Mouse (Mus musculus): ENCODE results near the gene Rapsn. TPM values are rescaled to one million over a fixed set of nuclear protein-coding genes. Genes with fewer than 3 reads are reported as not detected.

The Rapsn gene
- polyA plus RNA-seq, 1 experiment from 2014 or later: 0.83 TPM

GRCm38 (mm10) chr2:91070076-91070800 is 34.8 kb downstream of the Rapsn start, which contains the start of gene Slc39a13:
TSS of gene Slc39a13 (minus strand) at chr2:91070417.
- H3K4me1 ChIP-seq (replicated peaks): peaks cover 32% of the 10 kb centered on the region
- H3K4me3 ChIP-seq: peak within 1 kb of the TSS; percentile 65
- WGBS: under 1% methylated on average over 67 of the region's 69 CpGs
- H3K4me2 ChIP-seq: peak within 1 kb of the TSS; percentile 91
- H3K27ac ChIP-seq (replicated peaks): peak within 1 kb of the TSS; percentile 84
- H3K9ac ChIP-seq: peak within 1 kb of the TSS; percentile 72
- ATAC-seq (ENCODE audit: low FRiP score, low read depth): peak; percentile 96
- H3K36me3 ChIP-seq: peaks cover 2% of the 10 kb centered on the region; the same call in 1 of the 2 replicates
- H3K9me3 ChIP-seq: no peaks in the 10 kb centered on the region
- H3K27me3 ChIP-seq: no peaks in the 10 kb centered on the region

DNA sequence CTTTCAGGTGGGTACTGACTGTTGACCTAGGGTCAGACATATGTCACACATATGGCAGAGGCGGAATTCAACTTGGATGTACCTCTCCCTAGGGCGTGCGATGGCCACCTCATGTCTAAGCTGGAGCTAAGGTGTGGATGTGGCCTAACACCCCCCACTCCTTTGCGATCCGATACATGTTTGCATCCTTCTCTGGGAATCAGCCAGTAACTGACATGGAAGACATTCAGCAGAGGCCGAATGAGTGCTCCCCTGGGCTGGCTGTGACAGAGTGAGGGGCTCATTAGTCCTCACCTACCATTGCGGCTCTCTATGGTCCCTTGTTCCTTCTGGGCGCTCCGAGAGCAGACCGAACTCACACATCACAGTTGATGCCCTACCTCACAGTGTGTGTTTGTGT is 35.6 kb downstream of the Rapsn start:
- H3K4me1 ChIP-seq (replicated peaks): peaks cover 26% of the 10 kb centered on the region
- H3K4me3 ChIP-seq: peak overlapping the region; percentile 65
- peak overlapping the region; percentile 84 for H3K27ac ChIP-seq (replicated peaks)
- no peaks in the 10 kb centered on the region for H3K36me3 ChIP-seq
- H3K9ac ChIP-seq: peak overlapping the region; percentile 72
- H3K9me3 ChIP-seq: no peaks in the 10 kb centered on the region
- no peak for ATAC-seq (ENCODE audit: low FRiP score, low read depth)
- WGBS: 86% methylated on average over 10 of the region's 10 CpGs
- no peaks in the 10 kb centered on the region for H3K27me3 ChIP-seq
- H3K4me2 ChIP-seq: peak overlapping the region; percentile 91

DNA sequence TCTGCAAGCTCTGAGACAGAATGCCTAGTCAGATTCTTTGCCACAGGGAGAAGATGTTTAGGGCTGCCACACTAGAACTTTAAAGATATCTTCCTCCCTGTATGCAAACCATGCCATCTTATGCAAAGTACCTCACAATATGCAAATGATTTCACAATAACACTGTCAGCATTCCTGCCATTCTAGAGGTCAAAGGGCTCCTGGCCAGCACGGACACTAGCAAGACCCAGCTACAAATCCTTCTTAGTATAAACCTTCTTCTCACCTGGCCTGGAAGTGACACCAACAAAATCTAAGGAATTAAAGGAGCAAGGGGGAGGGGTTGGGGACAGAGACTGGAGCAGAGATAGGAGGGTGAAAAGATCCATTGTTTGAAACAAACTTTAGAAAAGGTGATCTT is 36.7 kb downstream of the Rapsn start:
- 36% methylated on average over 1 of the region's 1 CpGs for WGBS

GRCm38 (mm10) chr2:91077957-91078313 is 42.5 kb downstream of the Rapsn start:
- 13% methylated on average over 12 of the region's 12 CpGs for WGBS
- Histone ChIP-seq H3K4me1 (replicated peaks) (peaks cover 11% of the 10 kb centered on the region; the same call in 1 of the 2 replicates), H3K4me3 (peak overlapping the region; percentile 49), H3K9me3 (no peaks in the 10 kb centered on the region), H3K4me2 (peak overlapping the region; percentile 91), H3K27ac (replicated peaks) (peak overlapping the region; percentile 49; the same call in 1 of the 2 replicates), H3K9ac (peak overlapping the region; percentile 59), H3K36me3 (no peaks in the 10 kb centered on the region), H3K27me3 (no peaks in the 10 kb centered on the region)
- ATAC-seq (ENCODE audit: low FRiP score, low read depth): peak; percentile 33; the same call in 1 of the 2 replicates

More for the DNA sequence above, 36.7 kb downstream of the Rapsn start:
- Histone ChIP-seq H3K9ac (no peak overlapping the region), H3K4me3 (no peak overlapping the region), H3K9me3 (no peaks in the 10 kb centered on the region), H3K27me3 (no peaks in the 10 kb centered on the region), H3K4me2 (no peak overlapping the region), H3K36me3 (no peaks in the 10 kb centered on the region), H3K4me1 (replicated peaks) (peaks cover 26% of the 10 kb centered on the region), H3K27ac (replicated peaks) (no peak overlapping the region)
- no peak for ATAC-seq (ENCODE audit: low FRiP score, low read depth)

- Histone ChIP-seq H3K36me3 (no peaks in the 10 kb centered on the region), H3K27me3 (no peaks in the 10 kb centered on the region), H3K4me2 (peak overlapping the region; percentile 91), H3K9me3 (no peaks in the 10 kb centered on the region), H3K27ac (replicated peaks) (peak overlapping the region; percentile 49; the same call in 1 of the 2 replicates), H3K4me1 (replicated peaks) (peaks cover 11% of the 10 kb centered on the region; the same call in 1 of the 2 replicates), H3K4me3 (peak overlapping the region; percentile 49), H3K9ac (peak overlapping the region; percentile 59)
- peak; percentile 85 for ATAC-seq (ENCODE audit: low FRiP score, low read depth)
- 1% methylated on average over 30 of the region's 36 CpGs for WGBS
These were observed 43.0 kb downstream of the Rapsn start for GRCm38 (mm10) chr2:91078314-91079025.

- no peaks in the 10 kb centered on the region for H3K9me3 ChIP-seq
- H3K4me3 ChIP-seq: peak overlapping the region; percentile 49
- H3K27ac ChIP-seq (replicated peaks): peak overlapping the region; percentile 49; the same call in 1 of the 2 replicates
- no peaks in the 10 kb centered on the region for H3K27me3 ChIP-seq
- peak overlapping the region; percentile 91 for H3K4me2 ChIP-seq
- H3K36me3 ChIP-seq: no peaks in the 10 kb centered on the region
- H3K4me1 ChIP-seq (replicated peaks): peaks cover 11% of the 10 kb centered on the region; the same call in 1 of the 2 replicates
- 28% methylated on average over 5 of the region's 5 CpGs for WGBS
- peak overlapping the region; percentile 59 for H3K9ac ChIP-seq
- ATAC-seq (ENCODE audit: low FRiP score, low read depth): no peak
These were observed 43.6 kb downstream of the Rapsn start for GRCm38 (mm10) chr2:91079026-91079384.

- Histone ChIP-seq H3K4me1 (replicated peaks) (peaks cover 11% of the 10 kb centered on the region; the same call in 1 of the 2 replicates), H3K4me2 (no peak overlapping the region), H3K9me3 (no peaks in the 10 kb centered on the region), H3K4me3 (no peak overlapping the region), H3K27ac (replicated peaks) (no peak overlapping the region), H3K9ac (no peak overlapping the region), H3K36me3 (no peaks in the 10 kb centered on the region), H3K27me3 (no peaks in the 10 kb centered on the region)
- WGBS: 79% methylated on average over 8 of the region's 8 CpGs
- no peak for ATAC-seq (ENCODE audit: low FRiP score, low read depth)
These were observed 45.5 kb downstream of the Rapsn start for GRCm38 (mm10) chr2:91080784-91081513.

DNA sequence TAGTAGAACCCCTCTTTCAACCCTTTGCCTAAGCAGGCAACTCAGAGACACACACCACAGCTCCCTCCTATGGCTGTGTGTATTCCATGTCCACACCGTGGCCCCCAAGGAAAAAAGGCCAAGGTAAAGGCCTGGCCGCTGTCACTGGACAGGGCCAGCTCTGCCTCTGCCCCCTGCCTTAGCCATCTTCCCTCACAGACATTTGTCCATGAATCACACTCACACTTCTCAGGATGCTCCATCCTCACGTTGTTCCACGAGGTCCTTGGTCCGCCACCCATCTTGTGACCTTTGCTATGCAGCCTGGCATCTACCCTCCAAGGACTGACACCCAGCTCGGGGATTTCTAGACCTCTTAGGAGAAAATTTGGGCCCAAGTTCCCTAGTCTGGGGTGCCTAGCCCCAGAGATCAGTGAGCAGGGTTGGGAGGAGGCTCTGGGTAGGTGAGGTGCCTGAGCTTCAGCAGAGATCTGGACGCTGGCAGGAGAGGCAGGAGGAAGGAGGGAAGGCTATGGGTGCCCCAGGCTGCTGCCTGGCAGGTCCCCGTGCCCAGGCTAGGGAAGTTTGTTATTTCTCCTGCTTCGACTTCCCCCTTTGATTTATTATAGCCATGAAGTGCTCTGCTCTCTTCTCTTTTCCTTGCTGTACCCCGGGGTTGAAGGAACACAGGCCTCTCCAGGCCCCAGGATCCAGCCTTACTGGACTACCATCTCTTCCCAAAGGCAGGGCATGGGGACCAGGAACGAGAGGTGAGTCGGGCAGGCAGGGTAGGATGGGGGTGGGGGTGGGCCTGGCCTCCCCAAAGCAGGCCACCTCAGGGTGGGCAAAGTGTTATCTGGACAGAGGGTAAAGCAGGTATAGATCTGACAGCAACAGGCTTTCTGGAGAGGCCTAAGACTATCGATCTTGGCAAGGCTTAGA is 46.6 kb downstream of the Rapsn start, which contains the start of gene Spi1:
Gene Spi1, plus strand, starts transcription at position 616 of the 921 bp plus-strand sequence.
- Histone ChIP-seq H3K27me3 (no peaks in the 10 kb centered on the region), H3K36me3 (no peaks in the 10 kb centered on the region), H3K4me2 (no peak within 1 kb of the TSS), H3K27ac (replicated peaks) (no peak within 1 kb of the TSS), H3K4me1 (replicated peaks) (peaks cover 11% of the 10 kb centered on the region; the same call in 1 of the 2 replicates), H3K4me3 (no peak within 1 kb of the TSS), H3K9ac (no peak within 1 kb of the TSS), H3K9me3 (no peaks in the 10 kb centered on the region)
- no peak for ATAC-seq (ENCODE audit: low FRiP score, low read depth)
- WGBS: 81% methylated on average over 13 of the region's 13 CpGs

DNA sequence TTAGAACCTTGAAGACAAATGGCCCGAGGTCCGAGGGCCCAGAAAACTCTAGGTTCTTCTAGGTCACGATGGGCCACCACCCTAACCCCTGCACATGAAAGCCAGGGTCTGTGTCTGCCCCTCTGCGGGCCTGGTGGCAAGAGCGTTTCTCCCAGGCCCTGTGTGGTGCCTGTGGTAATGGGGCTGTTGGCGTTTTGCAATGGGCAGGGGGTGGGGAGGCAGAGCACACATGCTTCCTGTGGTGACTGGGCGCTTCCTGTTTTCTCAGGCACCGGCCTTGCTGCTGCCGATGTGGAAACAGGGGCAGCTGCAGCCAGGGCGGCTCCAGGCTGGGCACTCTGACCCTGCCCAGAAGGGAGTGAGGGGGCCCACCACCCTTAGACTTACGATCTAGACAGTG is 47.4 kb downstream of the Rapsn start:
- Histone ChIP-seq H3K4me3 (no peak overlapping the region), H3K4me2 (no peak overlapping the region), H3K27ac (replicated peaks) (no peak overlapping the region), H3K27me3 (no peaks in the 10 kb centered on the region), H3K9me3 (no peaks in the 10 kb centered on the region), H3K36me3 (no peaks in the 10 kb centered on the region), H3K4me1 (replicated peaks) (peaks cover 8% of the 10 kb centered on the region; the same call in 1 of the 2 replicates), H3K9ac (no peak overlapping the region)
- ATAC-seq (ENCODE audit: low FRiP score, low read depth): no peak
- WGBS: 71% methylated on average over 11 of the region's 11 CpGs

DNA sequence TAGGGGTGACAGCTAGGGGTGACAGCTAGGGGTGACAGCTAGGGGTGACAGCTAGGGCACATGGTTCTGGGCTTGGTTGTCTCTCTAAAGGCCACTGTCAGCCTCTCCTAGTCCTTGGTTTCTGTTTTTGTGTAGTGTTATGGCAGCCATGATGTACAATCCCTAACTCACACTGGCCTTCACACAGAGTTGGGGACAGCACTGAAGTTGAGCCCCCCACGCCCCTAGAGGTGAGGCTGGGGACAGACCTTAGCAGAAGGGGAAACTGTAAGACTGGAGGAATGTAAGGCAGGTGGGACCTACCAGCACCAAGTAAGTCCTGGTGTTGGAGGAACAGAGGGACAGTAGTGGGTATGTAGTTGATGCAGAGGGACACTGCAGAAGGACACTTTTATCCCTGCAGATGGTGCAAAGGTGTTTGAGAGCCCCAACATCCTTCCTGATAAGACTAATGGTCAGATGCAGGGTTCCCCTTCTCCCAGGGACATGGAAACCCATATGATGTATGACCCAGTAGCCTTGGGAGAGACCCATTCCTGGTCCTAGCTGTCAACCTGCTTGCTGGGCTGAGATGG is 48.0 kb downstream of the Rapsn start:
- H3K4me2 ChIP-seq: no peak overlapping the region
- H3K9ac ChIP-seq: no peak overlapping the region
- no peak for ATAC-seq (ENCODE audit: low FRiP score, low read depth)
- H3K27ac ChIP-seq (replicated peaks): no peak overlapping the region
- H3K4me1 ChIP-seq (replicated peaks): 0 out of 2 replicates have a peak, but pooled peaks cover 4% of the 10 kb centered on the region
- H3K4me3 ChIP-seq: no peak overlapping the region
- H3K9me3 ChIP-seq: no peaks in the 10 kb centered on the region
- WGBS: 70% methylated on average over 1 of the region's 1 CpGs
- no peaks in the 10 kb centered on the region for H3K27me3 ChIP-seq
- H3K36me3 ChIP-seq: no peaks in the 10 kb centered on the region
